Mouse (Mus musculus) mouse trophoblast stem cell (cell line): ENCODE results near the gene Zfp523.

Experiments
- in situ Hi-C, 2 experiments: fragments of 300-500 bp; cut with MseI, MboI; formaldehyde crosslinking; loops; 2 replicates in 1 of 2; 3 replicates in 1 of 2; pipeline ENCODE4 v1.15.1; 2025

The Zfp523 gene

DNA sequence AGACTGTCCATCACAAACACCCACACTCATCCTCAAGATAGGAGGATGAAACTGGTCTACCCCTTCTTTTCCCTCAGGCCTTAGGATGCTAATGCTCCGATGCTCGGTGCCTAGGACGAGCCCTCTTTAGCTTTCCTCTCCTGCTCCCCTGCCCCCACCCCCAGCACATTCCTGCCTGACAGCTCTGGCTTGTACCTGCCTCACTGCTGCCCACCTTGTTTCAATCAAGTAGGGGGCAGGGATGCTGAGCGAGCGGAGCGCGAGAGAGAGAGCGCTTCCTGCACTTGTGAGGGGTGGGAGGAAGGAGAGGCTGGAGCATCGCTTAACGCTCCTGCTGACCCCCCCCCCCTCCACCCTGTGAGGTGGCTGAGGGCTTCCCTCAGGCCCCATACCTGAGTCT, 16.6 kb upstream of the Zfp523 start:
- in situ Hi-C loops, result loop anchor here (5.0 kb wide), 1 partner anchor 78 kb away; the partner anchor contains the start of gene Tcp11 (in 2 of the 2)

GRCm38 (mm10) chr17:28161310-28161881, 15.5 kb upstream of the Zfp523 start:
- in situ Hi-C loops, result loop anchor here (5.0 kb wide), 1 partner anchor 79 kb away; the partner anchor contains the start of gene Tcp11 (in 2 of the 2)

GRCm38 (mm10) chr17:28163666-28164065, 13.3 kb upstream of the Zfp523 start:
- in situ Hi-C loops, result loop anchor here (5.0 kb wide), 1 partner anchor 81 kb away; the partner anchor contains the start of gene Tcp11 (in 2 of the 2)

DNA sequence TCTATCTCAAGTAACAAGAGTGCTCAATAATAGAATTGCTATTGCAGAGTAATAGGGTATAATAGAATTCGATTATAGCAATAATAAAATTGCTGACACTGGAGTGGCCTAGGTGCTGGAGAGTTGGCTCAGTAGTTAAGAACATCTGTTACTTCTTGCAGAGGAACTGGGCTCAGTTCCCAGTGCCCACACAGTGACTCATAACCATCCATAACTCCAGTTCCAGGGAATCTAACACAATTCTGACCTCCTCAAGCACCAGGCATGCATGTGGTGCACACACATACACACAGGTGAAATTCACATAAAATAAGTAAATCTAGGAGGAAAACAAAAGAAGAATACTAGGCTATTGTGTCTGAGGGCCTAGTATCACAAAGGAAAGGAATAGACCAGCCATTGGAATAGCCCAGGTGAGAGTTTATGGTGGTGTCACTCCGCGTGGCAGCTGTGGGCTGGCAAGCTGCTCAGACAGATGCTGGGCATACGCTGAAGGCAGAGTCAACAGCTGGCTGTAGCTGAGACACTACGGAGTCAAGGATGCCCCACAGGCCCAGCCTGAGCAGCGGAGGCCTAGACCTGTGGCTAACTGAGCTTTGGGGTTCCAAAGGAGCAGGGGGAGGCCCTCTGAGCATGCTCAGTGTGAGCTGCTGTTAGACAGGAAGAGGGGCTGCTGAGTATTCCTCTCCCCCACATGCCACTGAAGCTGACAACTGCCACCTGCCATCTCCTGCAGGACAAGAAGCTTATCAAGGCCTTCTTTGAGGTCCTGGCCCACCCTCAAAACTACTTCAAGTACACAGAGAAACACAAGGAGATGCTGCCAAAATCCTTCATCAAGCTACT, 6.2 kb upstream of the Zfp523 start:
- in situ Hi-C loops, result no loop called here

DNA sequence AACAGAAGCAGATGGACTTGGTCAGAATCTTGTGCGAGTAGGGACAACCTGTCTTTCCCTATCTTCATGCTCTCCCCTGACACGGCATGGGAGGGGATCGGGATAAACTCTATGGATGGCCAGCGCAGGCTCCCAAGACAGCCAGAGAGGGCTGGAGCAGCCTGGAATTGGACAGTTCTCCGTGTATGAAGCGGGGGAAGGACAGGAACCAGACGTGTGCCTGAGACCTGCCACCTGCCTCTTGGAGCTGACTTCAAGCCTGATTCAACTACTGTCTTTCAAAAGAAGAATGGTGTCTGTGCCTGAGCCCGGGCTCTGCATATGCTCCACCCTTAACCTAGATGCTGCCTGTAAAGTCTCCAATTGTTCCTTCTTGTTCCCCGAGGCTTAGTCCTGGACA, 4.2 kb upstream of the Zfp523 start:
- in situ Hi-C loops, result no loop called here

GRCm38 (mm10) chr17:28177540-28178046, 664 bp downstream of the Zfp523 start:
- in situ Hi-C loops, result no loop called here

DNA sequence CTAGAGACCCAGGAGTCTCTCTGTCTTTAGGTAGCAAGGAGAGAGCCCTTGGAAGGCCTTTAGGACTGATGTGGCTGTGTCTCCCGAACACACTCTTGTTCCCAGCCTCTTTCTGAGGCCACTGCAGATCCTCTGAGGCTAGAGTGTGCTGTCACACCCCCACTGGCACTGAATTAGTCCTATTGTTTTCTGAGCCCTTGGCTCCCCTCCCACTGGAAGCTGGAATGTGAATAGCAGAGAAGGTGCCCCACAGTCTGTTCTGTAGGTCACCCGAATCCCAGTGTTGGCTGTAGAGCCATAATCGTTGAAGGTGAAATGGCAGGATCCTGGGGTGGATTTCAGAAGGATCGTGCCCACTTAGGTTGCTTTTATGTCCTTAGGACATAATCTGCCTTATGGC, 3.4 kb downstream of the Zfp523 start:
- in situ Hi-C loops, result no loop called here

GRCm38 (mm10) chr17:28180783-28181544, 4.0 kb downstream of the Zfp523 start:
- in situ Hi-C loops, result no loop called here

GRCm38 (mm10) chr17:28184971-28185638, 8.2 kb downstream of the Zfp523 start:
- in situ Hi-C loops, result no loop called here

DNA sequence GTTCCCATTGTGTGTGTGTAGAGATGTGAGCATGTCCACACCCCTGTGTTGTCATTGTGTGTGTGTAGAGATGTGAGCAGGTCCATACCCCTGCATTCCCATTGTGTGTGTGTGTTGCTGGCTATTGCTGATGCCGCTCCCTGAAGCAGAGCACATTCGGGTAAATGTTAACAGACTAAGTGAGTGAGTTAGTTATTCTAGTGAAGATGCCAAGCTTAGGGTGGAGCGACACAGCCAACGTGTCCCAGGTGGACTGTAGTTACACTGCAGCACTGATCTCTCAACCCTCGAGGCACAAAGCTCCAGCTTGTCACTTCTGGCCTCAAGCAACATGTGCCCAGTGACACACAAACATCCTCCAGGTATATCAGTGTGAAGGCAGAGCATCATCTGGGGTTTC, 11.4 kb downstream of the Zfp523 start:
- in situ Hi-C loops, result no loop called here

- in situ Hi-C loops, result no loop called here
Measured at GRCm38 (mm10) chr17:28192754-28193153, 15.8 kb downstream of the Zfp523 start.

DNA sequence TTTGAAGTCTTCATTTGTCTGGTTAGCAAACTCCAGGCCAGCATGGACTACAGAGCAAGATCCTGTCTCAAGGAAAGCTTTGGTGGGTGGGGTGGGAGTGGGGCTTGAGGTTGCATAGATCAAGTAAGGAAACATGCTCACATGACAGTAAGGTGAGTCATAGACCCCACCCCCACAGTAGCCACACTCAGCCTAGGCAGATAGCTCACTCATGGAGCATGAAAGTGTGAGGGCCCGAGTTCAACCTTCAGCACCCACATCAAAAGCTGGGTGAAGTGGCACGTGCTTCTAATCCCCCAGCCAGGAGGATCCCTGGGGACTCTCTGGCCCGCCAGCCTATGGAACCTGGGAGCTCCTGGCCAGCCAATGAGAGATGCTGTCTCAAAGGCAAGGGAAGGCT, 16.6 kb downstream of the Zfp523 start:
- in situ Hi-C loops, result no loop called here

DNA sequence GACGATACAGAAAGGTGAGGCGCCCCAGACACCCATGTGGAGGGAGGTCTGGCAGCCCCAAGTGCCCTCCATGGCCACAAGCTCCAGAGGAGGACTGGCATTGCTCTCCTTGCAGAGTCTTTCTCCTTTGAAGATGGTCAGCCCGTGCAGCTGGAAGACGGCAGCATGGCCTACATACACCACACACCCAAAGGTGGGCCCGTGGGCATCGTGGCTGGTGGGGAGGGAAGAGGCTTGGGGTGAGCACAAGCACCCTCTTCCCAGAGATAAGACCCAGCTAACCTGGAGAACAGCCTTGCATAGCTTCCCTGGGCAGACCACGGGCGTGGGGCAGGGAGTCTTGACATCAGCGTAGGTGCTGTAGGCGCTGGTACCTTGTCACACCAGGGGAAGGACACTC, 18.1 kb downstream of the Zfp523 start:
- in situ Hi-C loops, result no loop called here

DNA sequence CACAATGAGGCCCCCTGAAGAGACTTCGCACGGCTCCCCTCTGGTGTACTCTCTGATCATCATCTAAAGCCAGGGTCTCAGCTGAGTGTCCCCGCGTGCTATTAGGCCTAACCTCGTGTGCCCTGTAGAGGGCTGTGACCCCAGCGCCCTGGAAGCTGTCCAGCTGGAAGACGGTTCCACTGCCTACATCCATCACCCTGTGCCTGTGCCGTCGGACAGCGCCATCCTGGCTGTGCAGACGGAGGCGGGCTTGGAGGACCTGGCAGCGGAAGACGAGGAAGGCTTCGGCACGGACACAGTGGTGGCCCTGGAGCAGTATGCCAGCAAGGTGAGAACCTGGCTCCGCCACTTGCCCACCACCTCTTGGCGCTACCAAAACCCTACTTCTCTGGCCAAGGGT, 20.7 kb downstream of the Zfp523 start:
- in situ Hi-C loops, result no loop called here

- in situ Hi-C loops, result no loop called here
Measured at GRCm38 (mm10) chr17:28201982-28202381, 25.1 kb downstream of the Zfp523 start.

DNA sequence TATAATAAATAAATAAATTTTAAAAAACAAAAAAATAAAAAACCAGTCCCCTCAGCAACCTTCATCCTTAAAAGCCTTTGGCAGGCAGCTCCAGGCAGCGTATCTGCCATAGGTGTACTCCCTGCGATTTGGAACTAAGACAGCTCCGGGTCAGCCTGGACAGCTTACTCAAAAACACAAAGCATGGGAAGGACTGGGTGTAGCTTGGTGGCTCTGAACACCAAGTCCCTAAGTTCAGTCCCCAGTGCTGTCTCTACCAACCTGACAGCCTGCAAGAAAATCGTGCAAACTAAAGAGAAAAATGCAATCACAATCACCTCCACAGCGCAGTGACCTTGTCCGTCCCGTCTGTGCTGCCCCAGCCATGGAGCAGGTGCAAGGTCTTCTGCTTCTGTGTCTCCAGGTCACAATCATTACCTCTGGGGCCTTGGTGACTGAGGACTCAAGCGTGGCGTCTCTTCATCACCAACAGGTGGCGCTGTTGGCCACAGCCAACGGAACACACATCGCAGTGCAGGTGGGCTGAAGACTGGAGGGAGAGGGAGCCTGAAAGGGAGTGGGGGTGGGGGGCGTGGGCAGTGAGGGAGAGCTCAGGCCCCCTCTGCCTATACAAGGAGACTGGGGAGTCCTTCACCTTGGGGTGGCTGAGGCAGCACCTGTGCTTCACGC, 27.3 kb downstream of the Zfp523 start:
- in situ Hi-C loops, result no loop called here

- in situ Hi-C loops, result no loop called here
Measured at GRCm38 (mm10) chr17:28205443-28205842, 28.5 kb downstream of the Zfp523 start.

- in situ Hi-C loops, result no loop called here
Measured at GRCm38 (mm10) chr17:28207092-28207491, 30.2 kb downstream of the Zfp523 start.

DNA sequence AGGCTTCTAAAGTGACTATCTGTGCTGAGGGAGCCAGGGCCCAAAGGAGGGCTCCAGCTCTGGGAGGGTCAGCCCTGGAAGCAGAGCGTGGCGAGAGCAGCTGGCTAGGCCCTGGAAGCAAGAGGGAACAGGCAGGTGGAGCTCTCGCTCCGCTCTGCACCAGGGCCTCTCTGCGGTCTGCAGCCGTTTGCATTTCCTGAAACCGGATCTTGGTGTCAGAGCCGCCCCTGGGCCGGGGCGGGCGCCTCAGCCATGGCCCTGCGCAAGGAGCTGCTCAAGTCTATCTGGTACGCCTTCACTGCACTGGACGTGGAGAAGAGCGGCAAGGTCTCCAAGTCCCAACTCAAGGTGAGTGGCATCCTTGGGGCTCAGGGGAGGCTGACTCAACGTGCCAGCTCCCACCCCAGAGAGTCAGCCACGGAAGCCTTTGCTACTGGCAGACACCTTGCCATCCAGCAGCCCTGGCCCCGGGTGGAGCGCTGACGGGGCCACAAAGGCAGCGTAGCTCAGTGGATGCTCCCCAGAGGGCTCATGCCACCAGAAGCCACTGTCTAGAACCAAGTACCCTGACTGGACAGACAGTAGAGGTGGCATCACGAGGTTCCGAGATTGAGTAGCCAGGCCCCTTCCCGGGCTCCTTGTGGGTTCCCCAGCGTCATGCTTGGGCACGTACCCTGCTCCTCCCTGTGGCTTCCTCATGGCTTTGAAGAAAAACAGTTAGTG, 30.8 kb downstream of the Zfp523 start, which contains the start of gene Def6:
Def6 (plus strand) TSS at position 188 of the 723 bp plus-strand sequence.
- in situ Hi-C loops, result no loop called here

- in situ Hi-C loops, result no loop called here
Measured at GRCm38 (mm10) chr17:28208314-28208612, 31.3 kb downstream of the Zfp523 start.
